Mouse (Mus musculus): Measurements from ENCODE around the gene Tmem169. TPM values are rescaled to one million over a fixed set of nuclear protein-coding genes. Genes with fewer than 3 reads are reported as not detected.
"Not testable (repeated sequence)": the region's sequence is repeated elsewhere in the genome, so short reads cannot be mapped to it uniquely, and the experiment has no call there.

Tmem169 gene
- polyA plus RNA-seq (2015; fragmentation: Nextera tagmentation; extraction: Ambion mirVana): 4.8 and 5.0 TPM in 2 replicates

- Histone ChIP-seq H3K4me1 (peaks cover 23% of the 10 kb centered on the region), H3K4me2 (peak within 1 kb of the TSS; percentile 62), H3K27me3 (peaks cover 11% of the 10 kb centered on the region; the same call in 1 of the 2 replicates), H3K9ac (peak within 1 kb of the TSS; percentile 47), H3K9me3 (replicated peaks) (no peaks in the 10 kb centered on the region), H3K4me3 (replicated peaks) (peak within 1 kb of the TSS; percentile 56), H3K27ac (peak within 1 kb of the TSS; percentile 49), H3K36me3 (no peaks in the 10 kb centered on the region)
- under 1% methylated on average over 30 of the region's 30 CpGs for WGBS
- ATAC-seq (replicated peaks; ENCODE audit: low FRiP score): peak; percentile 99
These were observed at the start of gene Tmem169, which contains the start of gene Pecr for GRCm38 (mm10) chr1:72283992-72284485. TSS of gene Tmem169 (plus strand) at chr1:72284369. TSS of gene Pecr (minus strand) at chr1:72284314.

DNA sequence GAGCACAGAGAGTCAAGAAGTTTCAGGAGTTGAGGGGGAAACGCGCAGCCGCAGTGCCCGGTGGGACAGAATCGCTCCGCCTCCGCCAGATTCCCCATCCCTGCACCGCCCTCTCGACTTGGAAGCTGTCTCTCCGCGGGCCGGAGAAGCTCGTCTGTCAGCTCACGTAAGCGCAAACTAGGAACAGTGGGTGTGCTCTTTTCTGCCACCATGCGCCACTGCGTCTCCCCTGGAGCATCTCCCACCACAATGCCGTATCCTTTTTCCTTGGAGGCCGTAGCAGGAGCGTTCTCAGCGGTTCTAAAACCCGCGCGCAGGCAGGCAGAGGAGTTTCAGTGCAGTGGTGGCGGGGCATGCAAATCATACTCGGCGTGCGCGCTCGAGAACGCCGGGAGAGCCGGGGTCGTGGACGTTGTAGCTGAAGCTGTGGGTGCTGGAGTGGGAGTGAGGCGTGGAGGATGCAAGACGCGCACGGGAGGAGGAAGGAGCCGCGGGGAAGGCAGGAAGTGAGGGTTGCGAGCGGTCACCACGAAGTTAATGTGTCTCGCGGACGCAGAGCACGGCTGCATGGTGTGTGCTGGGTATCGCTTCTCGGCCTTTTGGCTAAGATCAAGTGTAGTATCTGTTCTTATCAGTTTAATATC is 47.7 kb upstream of the Tmem169 start:
- ATAC-seq (replicated peaks; ENCODE audit: low FRiP score): peak; percentile 87
- peak overlapping the region; percentile 55 for H3K4me3 ChIP-seq (replicated peaks)
- H3K4me1 ChIP-seq: peaks cover 19% of the 10 kb centered on the region
- WGBS: under 1% methylated on average over 37 of the region's 50 CpGs
- H3K9ac ChIP-seq: peak overlapping the region; percentile 33
- peak overlapping the region; percentile 71 for H3K4me2 ChIP-seq
- H3K27me3 ChIP-seq; H3K9me3 ChIP-seq (replicated peaks); H3K36me3 ChIP-seq: not testable (repeated sequence)
- H3K27ac ChIP-seq: peak overlapping the region; percentile 89

GRCm38 (mm10) chr1:72237007-72237775 is 47.0 kb upstream of the Tmem169 start:
- Histone ChIP-seq H3K27ac (no peak overlapping the region), H3K4me3 (replicated peaks) (peak overlapping the region; percentile 24), H3K4me2 (peak overlapping the region; percentile 49), H3K36me3 (no peaks in the 10 kb centered on the region), H3K9ac (no peak overlapping the region), H3K9me3 (replicated peaks) (no peaks in the 10 kb centered on the region), H3K4me1 (peaks cover 19% of the 10 kb centered on the region), H3K27me3 (peaks cover 6% of the 10 kb centered on the region; the same call in 1 of the 2 replicates)
- peak; percentile 74 for ATAC-seq (replicated peaks; ENCODE audit: low FRiP score)
- 5% methylated on average over 13 of the region's 13 CpGs for WGBS

DNA sequence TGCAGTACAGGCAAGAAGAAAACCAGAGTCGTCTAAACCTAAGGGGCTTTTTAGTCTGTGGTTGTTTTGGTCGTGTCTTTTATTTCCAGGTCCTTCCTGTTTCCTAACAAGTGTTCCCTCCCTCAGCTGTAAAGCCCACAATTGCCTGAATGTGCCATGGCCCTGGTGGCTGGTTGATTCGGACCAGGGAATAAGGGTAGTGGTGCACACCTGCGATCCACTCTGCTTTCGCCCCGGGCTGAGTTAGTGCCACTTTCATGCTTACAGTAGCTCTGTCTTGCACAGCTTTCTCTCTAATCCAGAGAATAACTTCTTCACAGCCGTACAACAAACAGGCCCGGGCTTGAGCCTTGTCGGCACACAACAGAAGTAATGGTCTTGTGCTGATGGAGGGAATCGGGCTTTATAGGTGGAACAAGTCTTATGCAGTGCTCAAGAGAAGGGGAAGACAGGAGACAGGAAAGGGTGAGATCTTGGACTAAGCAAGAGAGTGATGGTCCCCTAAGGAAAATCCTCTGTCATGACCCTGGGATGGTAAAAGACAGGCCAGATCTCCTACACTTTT is 46.1 kb upstream of the Tmem169 start:
- Histone ChIP-seq H3K36me3 (no peaks in the 10 kb centered on the region), H3K9ac (no peak overlapping the region), H3K9me3 (replicated peaks) (no peaks in the 10 kb centered on the region), H3K4me3 (replicated peaks) (no peak overlapping the region), H3K27ac (no peak overlapping the region), H3K4me2 (peak overlapping the region; percentile 49), H3K4me1 (peaks cover 16% of the 10 kb centered on the region), H3K27me3 (peaks cover 6% of the 10 kb centered on the region; the same call in 1 of the 2 replicates)
- WGBS: 59% methylated on average over 10 of the region's 10 CpGs
- ATAC-seq (replicated peaks; ENCODE audit: low FRiP score): no peak

- H3K4me3 ChIP-seq (replicated peaks); H3K36me3 ChIP-seq; H3K27me3 ChIP-seq; H3K27ac ChIP-seq; H3K9ac ChIP-seq; H3K4me2 ChIP-seq; ATAC-seq (replicated peaks; ENCODE audit: low FRiP score); H3K9me3 ChIP-seq (replicated peaks): not testable (repeated sequence)
- 85% methylated on average over 3 of the region's 3 CpGs for WGBS
- peaks cover 19% of the 10 kb centered on the region for H3K4me1 ChIP-seq
These were observed 45.1 kb upstream of the Tmem169 start for GRCm38 (mm10) chr1:72239113-72239512.

GRCm38 (mm10) chr1:72242581-72243143 is 41.5 kb upstream of the Tmem169 start:
- no peak for ATAC-seq (replicated peaks; ENCODE audit: low FRiP score)
- H3K27me3 ChIP-seq: no peaks in the 10 kb centered on the region
- H3K27ac ChIP-seq: no peak overlapping the region
- H3K4me2 ChIP-seq: no peak overlapping the region
- no peaks in the 10 kb centered on the region for H3K36me3 ChIP-seq
- no peak overlapping the region for H3K4me3 ChIP-seq (replicated peaks)
- H3K9ac ChIP-seq: no peak overlapping the region
- 94% methylated on average over 5 of the region's 5 CpGs for WGBS
- H3K9me3 ChIP-seq (replicated peaks): no peaks in the 10 kb centered on the region
- H3K4me1 ChIP-seq: peaks cover 11% of the 10 kb centered on the region

DNA sequence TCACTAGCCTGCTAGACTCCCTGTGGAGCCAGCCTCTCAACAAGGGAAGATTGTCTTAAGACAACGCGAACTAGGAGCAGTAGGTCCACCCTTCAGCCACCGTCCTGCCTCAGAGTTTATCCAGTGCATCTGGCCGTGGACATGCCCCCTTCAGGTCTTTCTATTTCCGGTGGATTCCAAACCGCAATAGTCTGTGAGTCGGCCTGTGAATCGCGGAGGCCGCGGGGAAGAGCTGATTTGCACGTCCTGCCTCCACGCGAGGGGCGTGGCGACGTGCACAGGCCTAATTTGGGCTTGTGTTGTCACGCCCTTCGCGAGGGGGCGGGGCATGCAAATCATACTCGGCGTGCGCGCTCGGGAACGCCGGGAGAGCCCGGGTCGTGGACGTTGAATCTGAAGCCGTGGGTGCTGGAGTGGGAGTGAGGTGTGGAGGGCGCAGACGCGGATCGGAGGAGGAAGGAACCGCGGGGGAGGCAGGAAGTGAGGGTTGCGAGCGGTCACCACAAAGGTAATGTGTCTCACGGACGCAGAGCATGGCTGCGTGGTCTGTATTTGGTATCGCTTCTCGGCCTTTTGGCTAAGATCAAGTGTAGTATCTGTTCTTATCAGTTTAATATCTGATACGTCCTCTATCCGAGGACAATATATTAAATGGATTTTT is 40.4 kb upstream of the Tmem169 start:
- H3K4me3 ChIP-seq (replicated peaks): peak overlapping the region; percentile 49
- H3K27ac ChIP-seq: peak overlapping the region; percentile 99
- H3K9me3 ChIP-seq (replicated peaks): no peaks in the 10 kb centered on the region
- no peaks in the 10 kb centered on the region for H3K27me3 ChIP-seq
- H3K9ac ChIP-seq: peak overlapping the region; percentile 69
- H3K36me3 ChIP-seq: no peaks in the 10 kb centered on the region
- 0 out of 2 replicates have a peak, but pooled peaks cover 5% of the 10 kb centered on the region for H3K4me1 ChIP-seq
- peak overlapping the region; percentile 70 for H3K4me2 ChIP-seq
- WGBS: under 1% methylated on average over 46 of the region's 47 CpGs
- ATAC-seq (replicated peaks; ENCODE audit: low FRiP score): peak; percentile 96

DNA sequence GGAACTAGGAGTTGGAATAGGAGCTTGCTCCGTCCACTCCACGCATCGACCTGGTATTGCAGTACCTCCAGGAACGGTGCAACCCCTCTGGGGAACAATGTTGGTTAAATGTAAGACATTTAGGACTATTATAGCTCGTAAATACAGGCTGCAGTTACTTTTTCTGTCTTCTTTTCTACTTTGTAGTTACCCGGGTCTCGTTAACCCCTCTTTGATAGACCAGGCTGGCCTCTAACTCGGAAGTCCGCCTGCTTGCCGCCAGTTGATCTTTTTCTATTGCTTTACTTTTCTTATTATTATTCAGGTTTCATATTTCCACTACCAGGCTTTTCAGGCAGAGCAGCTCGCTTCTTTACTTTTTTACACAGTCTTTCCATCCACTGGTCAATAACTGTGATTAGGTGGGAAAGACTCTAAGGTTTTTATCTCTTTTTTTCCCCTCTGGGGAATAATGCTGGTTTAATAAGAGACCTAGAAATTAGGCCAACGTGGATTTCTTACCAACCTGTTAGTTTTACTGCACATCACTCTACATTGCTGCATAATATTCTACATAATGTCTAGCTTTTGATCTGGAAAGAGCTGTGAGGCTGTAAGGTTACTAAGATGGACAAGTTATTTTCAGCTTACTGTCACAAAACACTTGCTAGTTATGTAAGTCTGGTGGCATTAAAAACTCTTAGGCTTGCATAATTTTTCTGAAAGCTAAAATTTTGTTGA is 39.7 kb upstream of the Tmem169 start:
- under 1% methylated on average over 12 of the region's 12 CpGs for WGBS
- no peaks in the 10 kb centered on the region for H3K9me3 ChIP-seq (replicated peaks)

GRCm38 (mm10) chr1:72248226-72248737 is 35.9 kb upstream of the Tmem169 start:
- H3K9ac ChIP-seq; H3K27ac ChIP-seq; ATAC-seq (replicated peaks; ENCODE audit: low FRiP score); H3K9me3 ChIP-seq (replicated peaks); H3K36me3 ChIP-seq; H3K4me3 ChIP-seq (replicated peaks); H3K4me2 ChIP-seq; H3K4me1 ChIP-seq; H3K27me3 ChIP-seq: not testable (repeated sequence)
- 50% methylated on average over 9 of the region's 9 CpGs for WGBS

More for the DNA sequence above, 39.7 kb upstream of the Tmem169 start:
- Histone ChIP-seq H3K27ac (peak overlapping the region; percentile 99), H3K4me3 (replicated peaks) (peak overlapping the region; percentile 49), H3K36me3 (no peaks in the 10 kb centered on the region), H3K4me1 (0 out of 2 replicates have a peak, but pooled peaks cover 5% of the 10 kb centered on the region), H3K4me2 (peak overlapping the region; percentile 70), H3K27me3 (no peaks in the 10 kb centered on the region), H3K9ac (no peak overlapping the region)
- peak; percentile 91 for ATAC-seq (replicated peaks; ENCODE audit: low FRiP score)

DNA sequence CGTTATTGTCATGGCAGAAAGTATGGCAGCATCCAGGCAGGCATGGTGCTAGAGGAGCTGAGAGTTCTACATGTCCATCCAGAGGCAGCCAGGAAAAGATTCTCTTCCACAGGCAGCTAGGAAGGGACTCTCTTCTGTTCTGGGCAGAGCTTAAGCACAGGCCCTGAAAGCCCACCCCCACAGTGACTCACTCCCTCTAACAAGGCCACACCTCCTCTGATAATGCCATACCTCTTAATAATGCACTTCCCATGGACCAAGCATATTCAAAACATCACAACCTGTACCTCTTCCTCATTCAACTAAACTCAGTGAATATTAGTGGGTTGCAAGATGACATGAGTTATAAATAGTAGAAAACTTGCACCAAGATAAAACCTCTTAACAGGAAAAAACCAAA is 32.4 kb upstream of the Tmem169 start:
- no peaks in the 10 kb centered on the region for H3K27me3 ChIP-seq
- no peak for ATAC-seq (replicated peaks; ENCODE audit: low FRiP score)

More for the DNA sequence above, 32.4 kb upstream of the Tmem169 start:
- Histone ChIP-seq H3K4me1 (peaks cover 21% of the 10 kb centered on the region), H3K36me3 (no peaks in the 10 kb centered on the region), H3K4me3 (replicated peaks) (no peak overlapping the region), H3K4me2 (no peak overlapping the region), H3K9ac (no peak overlapping the region), H3K27ac (no peak overlapping the region), H3K9me3 (replicated peaks) (no peaks in the 10 kb centered on the region)
- WGBS: 83% methylated on average over 1 of the region's 1 CpGs
